Comparison of ENCODE assay signal across 8 mouse cellular contexts in the genomic region with DNA sequence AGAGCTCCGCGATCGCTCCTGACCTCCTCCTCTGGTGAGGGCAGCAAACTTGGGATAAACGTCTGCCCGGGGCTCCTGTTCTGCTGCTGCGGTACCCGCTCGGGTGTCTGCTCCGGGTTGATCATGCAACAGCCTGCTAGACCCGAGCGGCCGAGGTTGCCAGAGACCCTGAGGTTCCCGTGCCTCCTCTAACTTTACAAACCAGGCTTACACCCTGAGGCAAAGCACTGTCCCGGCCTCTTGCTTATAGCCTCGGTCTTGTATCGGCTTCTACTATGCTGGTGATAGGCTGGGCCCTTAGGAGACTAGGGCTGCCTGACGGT. TPM values are rescaled to one million over a fixed set of nuclear protein-coding genes. Genes with fewer than 3 reads are reported as not detected.
A peak's percentile ranks its signal among the peaks of the same experiment; 100 is the strongest.
DNase-seq lines count a peak whose midpoint lies in the region; ATAC-seq and TF ChIP-seq lines count a peak whose summit lies in the region.

No protein-coding gene starts in this region.

- peak overlapping the region; percentile 86 for H3K4me2 ChIP-seq in heart, postnatal 0 days (ENCODE audit: low read depth, low read length)
- peak overlapping the region; percentile 98 for H3K4me2 ChIP-seq in hindbrain, embryonic 12.5 days (replicated peaks)
- peak overlapping the region; percentile 96 for H3K4me2 ChIP-seq in midbrain, embryonic 12.5 days (replicated peaks)

- no peak for ATAC-seq in heart, postnatal 0 days (ENCODE audit: insufficient read depth, low read depth)
- ATAC-seq in hindbrain, embryonic 12.5 days (ENCODE audit: low FRiP score) = no peak; the same call in 1 of the 2 replicates
- ATAC-seq in midbrain, embryonic 12.5 days (ENCODE audit: low FRiP score, low read depth) = peak; percentile 30

- no peaks in the 10 kb centered on the region for H3K4me1 ChIP-seq in heart, postnatal 0 days (ENCODE audit: control insufficient read depth, insufficient read depth)
- H3K4me1 ChIP-seq in hindbrain, embryonic 12.5 days = peaks cover 40% of the 10 kb centered on the region
- peaks cover 51% of the 10 kb centered on the region for H3K4me1 ChIP-seq in midbrain, embryonic 12.5 days

- peak overlapping the region; percentile 28 for H3K9ac ChIP-seq in heart, postnatal 0 days (replicated peaks; ENCODE audit: low read depth, low read length)
- peak overlapping the region; percentile 89 for H3K9ac ChIP-seq in hindbrain, embryonic 12.5 days
- peak overlapping the region; percentile 90 for H3K9ac ChIP-seq in midbrain, embryonic 12.5 days (replicated peaks)

- WGBS in heart, postnatal 0 days = 2% methylated on average over 17 of the region's 17 CpGs
- under 1% methylated on average over 17 of the region's 17 CpGs for WGBS in hindbrain, embryonic 12.5 days
- WGBS in midbrain, embryonic 12.5 days = 1% methylated on average over 17 of the region's 17 CpGs

- peaks cover 48% of the 10 kb centered on the region for H3K27me3 ChIP-seq in heart, postnatal 0 days (ENCODE audit: control insufficient read depth, insufficient read depth, low read length)
- peaks cover 44% of the 10 kb centered on the region for H3K27me3 ChIP-seq in hindbrain, embryonic 12.5 days
- H3K27me3 ChIP-seq in midbrain, embryonic 12.5 days = peaks cover 59% of the 10 kb centered on the region

- DNase-seq in heart, postnatal 0 days (ENCODE audit: low spot score) = no peak
- no peak for DNase-seq in heart, adult 11 months
- DNase-seq in R1 (ENCODE audit: low read depth, low spot score) = peak; percentile 23
- no peak for DNase-seq in urinary bladder, adult 2 months (ENCODE audit: low spot score)
- DNase-seq in adrenal gland, postnatal 25 days = no peak
- no peak for DNase-seq in right cerebral cortex, postnatal 4 days

- H3K36me3 ChIP-seq in heart, postnatal 0 days (replicated peaks; ENCODE audit: control insufficient read depth, insufficient read depth, low read length) = no peaks in the 10 kb centered on the region
- H3K36me3 ChIP-seq in hindbrain, embryonic 12.5 days = no peaks in the 10 kb centered on the region
- H3K36me3 ChIP-seq in midbrain, embryonic 12.5 days = no peaks in the 10 kb centered on the region

- H3K9me3 ChIP-seq in heart, postnatal 0 days (replicated peaks; ENCODE audit: control insufficient read depth, low read length) = no peaks in the 10 kb centered on the region
- H3K9me3 ChIP-seq in hindbrain, embryonic 12.5 days (replicated peaks) = no peaks in the 10 kb centered on the region
- H3K9me3 ChIP-seq in midbrain, embryonic 12.5 days = no peaks in the 10 kb centered on the region

- no peak for TF ChIP-seq EP300 in heart, postnatal 0 days (IDR thresholded peaks at IDR 0.05; ENCODE audit: low read depth)

- TF ChIP-seq CTCF in heart, postnatal 0 days (IDR thresholded peaks at IDR 0.05; ENCODE audit: low read depth) = no peak

- H3K27ac ChIP-seq in heart, postnatal 0 days (ENCODE audit: low read depth) = no peak overlapping the region
- peak overlapping the region; percentile 78 for H3K27ac ChIP-seq in hindbrain, embryonic 12.5 days
- H3K27ac ChIP-seq in midbrain, embryonic 12.5 days (replicated peaks) = peak overlapping the region; percentile 72

- H3K4me3 ChIP-seq in heart, postnatal 0 days (ENCODE audit: low read depth, low read length) = peak overlapping the region; percentile 67
- peak overlapping the region; percentile 77 for H3K4me3 ChIP-seq in hindbrain, embryonic 12.5 days
- peak overlapping the region; percentile 79 for H3K4me3 ChIP-seq in midbrain, embryonic 12.5 days

RNA-seq across cellular contexts. Expression of gene Chst1, which starts 0.8 kb away (rescaled TPM):
- 1.5 and 2.3 TPM in 2 replicates for total RNA-seq in heart, postnatal 0 days (2014; rRNA removed; ENCODE audit: low replicate concordance)
- 1.5 and 1.7 TPM in 2 replicates for polyA plus RNA-seq in heart, postnatal 0 days (2015; fragmentation: Nextera tagmentation; extraction: Ambion mirVana)
- polyA plus RNA-seq in hindbrain, embryonic 12.5 days (2016; fragmentation: Nextera tagmentation; extraction: Ambion mirVana) = 11.1 and 12.2 TPM in 2 replicates
- 14.9 and 17.2 TPM in 2 replicates for polyA plus RNA-seq in midbrain, embryonic 12.5 days (2016; fragmentation: Nextera tagmentation; extraction: Ambion mirVana)
- polyA plus RNA-seq in urinary bladder, adult 2 months (2012; rRNA removed) = 9.3 and 11.1 TPM in 2 replicates
- total RNA-seq in adrenal gland, postnatal 25 days (2021) = 12.8 and 13.5 TPM in 2 replicates

Comparison
In these comparisons a context has a peak if more than half of its experiments do, and no peak if none do; other contexts are left out.
1. H3K9ac ChIP-seq: peak in every context shown above with its lines; median percentile 90 in midbrain, embryonic 12.5 days; 89 in hindbrain, embryonic 12.5 days; 28 in heart, postnatal 0 days.